Mouse (Mus musculus) urinary bladder, postnatal 36 days (tissue): ENCODE measurements around the gene Cyth3.

ENCODE experiments used
- DNase-seq, 2 experiments: peaks; one replicate each; pipeline ENCODE4 v3.0.0; 2022; ENCODE audit warnings: low spot score in 2 of 2, mixed read lengths in 1 of 2

The Cyth3 gene

DNA sequence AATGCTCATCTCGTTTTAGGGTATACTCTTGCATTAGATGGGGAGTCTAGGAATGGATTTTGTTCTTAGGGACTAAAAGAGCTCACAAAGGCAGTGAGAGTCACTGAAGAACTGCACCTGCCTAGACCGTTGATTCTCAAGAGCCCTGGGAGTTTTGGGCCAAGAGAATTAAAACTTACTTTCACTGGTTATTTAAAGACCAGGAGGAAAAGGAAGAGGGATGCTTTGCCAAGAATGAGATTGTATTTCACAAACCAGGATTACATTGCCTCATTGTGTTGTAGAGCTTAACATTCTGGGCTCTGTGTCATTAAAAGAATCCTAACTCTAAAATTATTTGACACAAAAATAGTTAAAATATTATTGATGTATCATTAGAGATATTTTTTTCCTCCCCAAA, 43.3 kb downstream of the Cyth3 start:
- DNase-seq, result no peak

DNA sequence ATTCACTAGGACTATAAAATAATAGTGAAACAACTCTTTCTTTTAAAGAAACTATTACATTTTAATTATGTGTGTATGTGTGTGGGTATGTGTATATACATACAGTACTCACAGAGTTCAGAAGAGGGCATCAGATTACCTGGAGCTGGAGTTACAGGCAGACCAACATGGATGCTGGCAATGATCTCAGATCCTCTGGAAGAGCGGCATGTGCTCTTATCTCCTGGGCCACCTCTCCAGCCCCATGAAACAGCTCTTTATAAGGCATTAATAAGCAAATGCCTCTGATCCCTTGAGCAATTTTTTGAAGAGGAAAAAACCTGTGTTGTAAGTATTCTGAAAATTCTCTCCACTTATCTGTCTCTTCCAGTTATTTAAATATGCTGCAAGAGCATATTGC, 43.8 kb downstream of the Cyth3 start:
- DNase-seq, result no peak

- DNase-seq, result no peak
Measured at GRCm38 (mm10) chr5:143668884-143669283, 46.6 kb downstream of the Cyth3 start.

DNA sequence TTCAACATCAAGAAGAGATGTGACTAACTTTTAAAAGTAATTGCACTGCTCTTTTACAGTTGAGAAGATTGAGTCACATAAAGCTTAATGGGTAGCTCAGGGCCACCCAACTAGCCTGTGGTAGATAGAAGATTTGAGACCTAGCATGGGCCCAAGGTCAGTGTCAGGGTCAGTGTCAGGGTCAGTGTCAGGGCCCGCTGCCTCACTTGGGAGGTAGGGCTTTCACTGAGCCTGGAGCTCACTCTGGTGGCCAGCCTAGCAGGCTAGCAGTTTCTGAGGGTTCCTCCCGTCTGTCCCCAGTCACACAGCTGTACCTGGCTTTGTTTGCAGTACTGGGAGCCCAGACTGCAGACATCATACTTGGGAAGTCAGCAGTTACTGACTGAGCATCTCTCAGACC, 47.1 kb downstream of the Cyth3 start:
- no peak for DNase-seq

GRCm38 (mm10) chr5:143669839-143670238, 47.6 kb downstream of the Cyth3 start:
- no peak for DNase-seq

- DNase-seq, result no peak
Measured at GRCm38 (mm10) chr5:143670740-143671415, 48.6 kb downstream of the Cyth3 start.

- DNase-seq, result no peak
Measured at GRCm38 (mm10) chr5:143674576-143674975, 52.3 kb downstream of the Cyth3 start.

- no peak for DNase-seq
Measured at GRCm38 (mm10) chr5:143676218-143676985, 54.2 kb downstream of the Cyth3 start.

- DNase-seq, result no peak
Measured at GRCm38 (mm10) chr5:143677363-143677762, 55.1 kb downstream of the Cyth3 start.

DNA sequence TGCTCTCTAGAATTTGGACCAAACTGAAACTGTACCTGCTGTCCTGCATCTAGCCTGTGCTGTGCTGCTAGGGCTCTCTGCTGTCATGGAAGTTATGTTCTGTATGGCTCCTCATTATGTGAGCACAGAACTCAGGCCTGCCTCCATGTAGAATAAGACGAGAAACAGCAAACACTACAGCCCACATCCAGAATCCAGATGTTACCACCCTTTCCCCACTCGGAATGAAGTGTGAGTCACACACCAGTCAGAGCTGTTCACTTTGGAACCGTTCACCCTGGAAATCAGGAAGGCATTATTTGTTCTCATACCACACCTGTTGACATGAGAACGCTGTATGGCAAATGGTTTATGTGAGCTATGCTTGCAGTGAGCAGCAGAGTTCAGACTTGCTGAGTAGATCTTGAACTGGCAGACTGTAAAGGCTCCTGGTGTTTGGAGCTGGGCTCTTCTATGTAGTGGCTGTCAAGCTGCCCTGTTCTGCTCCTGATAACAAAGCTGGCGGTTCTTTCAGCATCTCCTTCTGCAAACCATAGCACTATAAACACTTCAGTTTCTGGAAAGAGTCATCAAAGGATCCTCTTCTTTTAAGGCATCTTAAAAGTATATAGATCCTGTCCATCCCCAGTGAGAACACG, 56.5 kb downstream of the Cyth3 start:
- peak; percentile 19 to 32 for DNase-seq

DNA sequence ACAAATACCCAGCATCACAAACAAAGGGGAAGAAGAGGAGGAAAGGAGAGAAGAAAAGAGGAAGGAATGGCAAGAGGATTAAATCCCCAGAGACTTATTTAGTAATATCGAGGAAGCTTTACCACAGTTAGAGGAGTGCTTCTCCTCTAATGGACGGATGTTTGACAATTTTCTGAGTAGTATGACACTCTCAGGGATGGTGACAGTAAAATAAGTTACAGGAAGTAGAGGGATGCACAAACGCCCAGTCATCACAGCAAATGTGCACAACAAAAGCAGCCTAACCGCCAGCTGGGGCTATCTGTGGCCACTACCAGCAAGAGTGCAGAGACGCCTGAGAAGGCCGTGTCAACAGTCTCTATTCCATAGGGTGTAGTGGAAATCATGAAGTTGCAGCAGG, 57.4 kb downstream of the Cyth3 start:
- no peak for DNase-seq

GRCm38 (mm10) chr5:143683696-143684095, 61.4 kb downstream of the Cyth3 start:
- DNase-seq, result no peak

DNA sequence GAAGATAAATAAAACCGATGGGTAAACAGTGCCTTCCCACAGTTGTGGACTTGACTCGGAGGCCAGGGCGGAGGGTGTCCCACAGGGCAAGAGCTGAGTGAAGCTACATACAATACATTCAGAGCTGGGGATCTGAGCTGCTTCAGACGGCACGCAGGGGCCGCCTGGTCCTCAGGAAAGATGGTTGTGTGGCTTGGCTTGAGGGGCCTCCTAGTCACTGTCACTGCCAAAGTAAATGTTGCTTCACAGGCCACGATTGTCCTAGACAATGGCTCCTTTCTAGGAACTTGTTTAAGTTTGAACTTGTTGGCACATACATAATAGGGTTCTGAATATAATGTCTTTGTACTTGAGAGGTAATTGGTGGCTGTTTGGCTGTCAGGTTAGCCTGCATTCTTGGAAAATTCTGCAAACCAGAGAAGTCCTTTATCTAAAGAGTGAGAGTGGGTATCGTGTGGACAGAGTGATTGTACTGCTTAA, 62.7 kb downstream of the Cyth3 start:
- DNase-seq, result no peak

DNA sequence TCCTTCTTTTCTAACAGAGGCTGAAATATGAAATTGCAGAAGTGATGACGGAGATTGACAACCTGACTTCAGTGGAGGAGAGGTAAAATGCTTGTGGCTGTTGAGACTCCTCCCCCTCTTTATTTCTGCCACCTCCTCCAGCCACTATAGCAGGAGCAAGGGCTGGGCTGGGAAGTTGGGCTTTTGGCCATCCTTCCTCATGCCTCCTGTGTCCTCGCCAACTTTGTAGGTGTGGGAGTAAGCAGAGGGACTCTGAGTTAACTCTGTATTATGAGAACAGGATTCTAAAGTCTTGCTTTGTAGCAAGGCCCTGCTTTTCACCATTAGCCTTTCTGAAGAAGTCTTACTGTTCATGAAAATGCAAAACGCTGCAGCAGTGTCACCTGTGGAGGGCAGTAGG, 64.2 kb downstream of the Cyth3 start:
- DNase-seq, result no peak

- DNase-seq, result no peak
Measured at GRCm38 (mm10) chr5:143687589-143687988, 65.3 kb downstream of the Cyth3 start.

- no peak for DNase-seq
Measured at GRCm38 (mm10) chr5:143690392-143690791, 68.1 kb downstream of the Cyth3 start.

GRCm38 (mm10) chr5:143690926-143691325, 68.7 kb downstream of the Cyth3 start:
- no peak for DNase-seq

- DNase-seq, result peak in 1 of 2 experiments; percentile 34
Measured at GRCm38 (mm10) chr5:143696323-143696722, 74.1 kb downstream of the Cyth3 start.

- no peak for DNase-seq
Measured at GRCm38 (mm10) chr5:143698454-143698853, 76.2 kb downstream of the Cyth3 start.

DNA sequence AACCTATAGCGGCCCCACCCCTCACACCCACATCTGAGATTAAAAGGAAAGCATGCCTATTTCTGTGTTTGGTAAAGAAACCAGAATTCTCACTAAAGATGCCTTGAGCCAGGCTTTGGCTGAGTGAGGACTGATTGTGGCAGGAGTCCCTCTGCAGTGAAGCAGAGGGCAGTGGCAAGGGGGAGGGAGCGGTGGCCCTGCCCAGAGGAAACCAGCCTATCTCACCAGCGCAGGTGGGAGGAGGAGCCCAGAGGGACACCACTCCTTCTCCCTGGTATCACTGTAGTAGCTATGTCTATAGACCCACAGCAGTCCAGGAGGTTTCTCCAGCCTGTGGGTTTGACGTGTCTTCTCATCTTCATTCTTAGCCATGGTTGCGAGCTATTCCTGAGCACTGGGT, 78.0 kb downstream of the Cyth3 start:
- no peak for DNase-seq

GRCm38 (mm10) chr5:143701074-143701473, 78.8 kb downstream of the Cyth3 start:
- DNase-seq, result no peak

DNA sequence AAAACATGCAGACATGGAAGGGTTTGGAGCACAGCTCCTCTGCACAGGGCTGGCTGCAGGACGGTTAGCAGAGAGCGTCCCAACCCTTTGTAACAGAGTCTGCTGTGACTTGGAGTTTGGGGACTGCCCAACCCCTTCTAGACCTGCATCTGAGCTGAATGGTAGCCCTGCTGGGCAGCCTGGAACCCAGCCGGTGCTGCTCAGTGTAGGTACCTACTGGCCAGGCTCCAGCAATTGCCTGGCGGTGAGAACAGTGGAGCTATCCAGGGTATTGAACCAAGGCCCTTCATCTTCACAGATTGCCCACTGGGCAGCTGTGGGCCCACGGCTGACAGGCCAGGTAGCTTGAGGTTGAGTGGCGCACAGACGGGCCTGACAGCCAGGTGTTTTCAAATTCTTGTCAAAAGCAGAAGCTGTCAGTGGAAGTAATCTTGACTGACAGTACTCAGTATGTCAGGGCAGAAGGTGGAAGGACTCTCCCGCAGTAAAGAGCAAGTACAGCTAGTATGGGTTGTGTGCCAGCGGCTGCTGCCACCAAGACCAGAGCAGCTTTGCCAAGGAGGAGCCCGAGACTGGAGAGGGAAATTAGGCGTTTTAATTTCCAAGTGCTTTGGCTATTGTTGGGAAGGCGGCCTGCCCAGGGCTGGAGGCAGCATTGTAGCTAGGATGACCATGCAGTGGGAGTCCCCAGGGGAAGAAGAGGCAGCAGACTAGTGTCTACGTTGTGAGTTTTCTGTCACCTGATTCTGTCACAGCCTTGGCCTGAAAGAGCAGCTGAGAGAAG, 82.8 kb downstream of the Cyth3 start:
- DNase-seq, result no peak
